Mouse (Mus musculus): ENCODE results near the gene Clrn1.

The Clrn1 gene

DNA sequence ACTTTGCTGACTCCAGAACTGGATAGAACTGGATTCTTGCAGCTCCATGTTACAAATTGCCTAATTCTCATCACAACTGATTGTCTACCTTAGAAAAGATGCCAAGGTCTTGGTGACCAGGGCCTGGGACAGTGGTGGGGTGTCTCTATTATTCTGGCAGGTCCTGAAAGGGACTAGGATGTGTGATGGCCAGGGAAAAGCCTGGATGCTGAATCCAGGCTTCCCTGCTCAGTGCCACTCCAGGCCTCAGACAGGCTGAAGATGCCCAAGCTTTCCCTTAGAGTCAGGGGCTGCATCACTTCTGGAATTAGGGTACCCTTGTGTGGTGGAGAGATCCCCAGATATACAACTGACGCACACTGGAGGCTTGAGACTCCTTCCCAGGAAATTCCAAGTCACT, 55.2 kb downstream of the Clrn1 start:
- no peak for DNase-seq

DNA sequence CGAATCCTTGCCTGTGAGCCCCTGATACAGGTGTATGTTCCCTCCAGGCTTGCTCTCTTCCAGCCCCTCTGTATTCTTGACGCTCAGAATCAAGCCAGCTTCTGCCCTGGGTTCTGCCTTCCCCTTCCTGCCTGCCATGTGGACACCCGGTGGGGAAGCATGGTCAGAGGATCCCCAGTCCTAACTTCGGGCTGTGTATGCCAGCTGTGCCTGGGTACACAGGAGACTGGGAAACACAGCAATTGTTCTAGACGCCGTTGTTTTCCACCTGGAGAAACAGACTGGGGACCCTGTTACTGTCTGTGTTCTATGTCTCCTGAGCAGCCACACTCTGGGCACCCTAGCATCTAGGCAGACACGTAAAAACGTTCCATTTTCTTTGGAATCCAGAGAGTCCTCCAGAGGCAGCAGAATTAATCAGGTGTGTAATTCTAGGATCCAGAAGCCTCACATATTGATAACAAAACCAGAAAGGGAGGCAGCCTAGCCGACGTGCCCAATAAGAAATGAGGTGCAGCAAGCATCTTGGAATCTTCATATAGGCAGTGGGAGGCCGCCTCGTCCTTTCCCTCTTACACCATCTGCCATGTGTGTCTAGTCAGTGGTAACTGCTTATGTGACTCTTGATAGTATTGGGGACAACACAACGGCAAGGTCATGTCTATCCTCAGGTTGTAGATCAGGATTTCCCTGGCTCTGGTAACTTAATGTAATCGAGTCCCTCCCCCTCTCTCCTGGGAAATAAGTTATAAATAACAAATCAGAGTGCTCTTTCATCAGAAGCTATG, 56.6 kb downstream of the Clrn1 start:
- no peak for DNase-seq

DNA sequence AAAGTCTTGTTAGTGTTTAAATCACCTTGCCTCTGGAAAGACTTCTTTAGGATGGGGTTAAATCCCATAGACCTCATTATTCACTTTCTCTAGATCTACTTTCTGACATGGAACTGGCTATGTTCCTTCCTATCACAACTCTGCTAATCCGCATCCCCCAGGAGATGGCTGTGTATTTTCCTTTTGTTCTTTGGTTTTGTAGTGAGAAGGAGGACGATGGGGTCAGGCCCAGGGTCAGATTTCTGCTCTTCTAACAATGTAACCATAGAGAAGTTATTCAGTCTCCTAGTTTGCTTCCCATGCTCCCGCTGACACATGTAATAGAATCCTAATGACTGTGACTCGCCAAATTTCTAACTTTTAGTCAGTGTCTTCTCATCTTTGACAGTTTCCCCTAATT, 58.9 kb downstream of the Clrn1 start:
- no peak for DNase-seq

GRCm38 (mm10) chr3:58822211-58822610, 62.9 kb downstream of the Clrn1 start, which contains the start of gene Mindy4b-ps:
Gene Mindy4b-ps (minus strand): TSS chr3:58822311.
- DNase-seq = no peak

DNA sequence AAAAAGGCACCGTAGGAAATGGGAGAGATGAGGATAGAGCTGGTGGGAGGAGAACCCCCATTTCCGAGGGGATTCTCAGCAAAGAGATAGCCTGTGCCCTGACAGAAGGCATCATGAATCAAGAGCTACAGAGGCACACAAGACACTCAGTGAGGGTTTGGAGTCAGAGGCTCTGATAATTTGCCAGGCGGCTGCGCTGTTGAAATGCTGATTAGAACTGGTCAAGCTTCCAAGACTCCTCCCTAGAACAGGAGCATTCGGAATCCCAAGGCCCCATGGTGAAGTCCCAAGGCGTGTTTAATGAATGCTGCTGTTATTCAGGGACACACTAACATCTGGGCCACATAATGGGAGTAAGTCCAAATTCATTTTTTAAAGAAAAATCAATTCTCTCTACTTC, 67.8 kb downstream of the Clrn1 start:
- no peak for DNase-seq

- DNase-seq = no peak
These were observed 70.9 kb downstream of the Clrn1 start for GRCm38 (mm10) chr3:58814191-58814590.

DNA sequence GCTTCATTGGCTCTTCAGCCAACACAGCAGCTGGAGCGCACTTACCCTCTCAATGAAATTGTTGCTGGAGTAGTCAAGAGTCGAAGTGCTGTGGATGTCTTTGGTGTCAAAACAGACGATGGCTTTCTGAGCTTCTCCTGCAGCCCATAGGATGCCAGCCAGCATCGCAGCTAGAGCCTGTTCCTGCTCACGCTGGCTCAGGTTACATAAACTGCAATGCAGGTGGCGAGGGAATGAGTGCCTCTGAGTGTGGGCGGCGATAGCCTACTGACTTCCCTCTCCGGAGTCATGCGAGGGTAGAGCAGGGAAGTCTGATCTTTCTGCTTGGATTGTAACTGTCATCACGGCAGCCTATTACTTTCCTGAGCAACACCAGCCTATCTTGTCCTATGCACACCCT, 74.8 kb downstream of the Clrn1 start:
- no peak for DNase-seq

- no peak for DNase-seq
These were observed 75.8 kb downstream of the Clrn1 start for GRCm38 (mm10) chr3:58809111-58809915.

DNA sequence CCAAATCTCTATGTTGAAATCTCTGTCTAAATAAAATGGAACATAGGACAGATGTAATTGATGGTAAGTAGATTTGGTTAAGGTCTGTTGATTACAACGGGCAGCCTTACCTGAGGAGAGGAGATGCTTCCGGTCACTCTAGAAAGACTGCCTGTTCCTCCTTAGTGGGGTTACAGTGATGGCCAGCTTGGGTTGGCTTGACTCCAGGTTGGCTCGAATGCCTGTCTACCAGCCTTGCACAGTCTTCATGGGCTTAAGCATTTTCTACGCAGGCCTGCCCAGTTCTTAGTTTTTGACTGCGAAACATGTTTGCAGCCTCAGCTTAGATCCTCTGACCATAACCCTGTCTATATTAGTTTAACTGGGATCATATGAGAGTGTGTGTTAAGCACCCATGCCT, 76.5 kb downstream of the Clrn1 start:
- DNase-seq = no peak

- DNase-seq = no peak
These were observed 80.4 kb downstream of the Clrn1 start for GRCm38 (mm10) chr3:58804745-58805144.

DNA sequence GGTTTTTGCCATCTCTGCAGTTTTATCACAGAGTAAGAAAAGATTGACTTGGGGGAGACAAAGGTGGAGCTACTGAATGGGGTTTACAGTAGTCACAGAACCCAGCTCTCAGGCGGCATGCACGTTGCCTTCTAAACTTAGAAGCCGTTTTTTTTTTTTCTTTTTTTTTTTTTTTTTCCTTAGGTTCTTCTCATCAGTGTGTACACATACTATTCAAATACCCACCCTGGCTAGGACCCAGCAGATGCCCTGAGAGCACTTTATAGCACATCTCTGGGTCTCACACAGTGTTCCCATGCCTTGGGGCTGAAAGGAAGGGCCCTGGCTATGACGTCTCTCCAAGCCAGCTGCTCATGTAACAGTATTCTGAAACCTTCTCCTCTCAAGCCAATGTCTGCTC, 86.5 kb downstream of the Clrn1 start:
- DNase-seq = no peak

DNA sequence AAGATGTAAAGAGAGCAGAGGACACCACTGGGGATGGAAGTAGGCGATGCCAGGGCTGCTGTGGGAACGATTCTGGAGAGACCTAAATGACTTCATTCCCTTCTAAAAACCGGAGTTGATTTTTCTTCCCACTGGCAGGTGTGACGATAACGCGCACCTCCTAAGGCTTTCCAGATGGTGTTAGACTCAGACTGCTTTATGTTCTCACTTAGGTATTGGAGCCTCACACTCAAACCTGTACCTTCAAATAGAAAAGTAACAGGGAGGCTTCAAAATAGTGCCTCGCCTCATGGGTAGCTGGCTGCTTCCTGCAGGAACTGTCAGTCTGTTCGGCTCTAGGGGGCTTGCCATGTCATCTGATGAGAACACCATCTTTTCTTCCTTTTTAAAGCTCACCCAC, 86.9 kb downstream of the Clrn1 start:
- no peak for DNase-seq

Data from thymus, adult 18-20 months (tissue).